Mouse (Mus musculus) forelimb bud, embryonic 11.5 days (tissue): Measurements from ENCODE around the gene Wbp2.
"Not testable (repeated sequence)": the region's sequence is repeated elsewhere in the genome, so short reads cannot be mapped to it uniquely, and the experiment has no call there.

Source experiments
- DNase-seq: peaks from one replicate; pipeline ENCODE4 v3.0.0-alpha.2; 2012; ENCODE audit warnings: low read depth, low spot score

Gene Wbp2

GRCm38 (mm10) chr11:116086258-116087193 lies at the start of gene Wbp2:
Gene Wbp2 (minus strand): TSS chr11:116086995.
- peak; percentile 99 for DNase-seq

GRCm38 (mm10) chr11:116134171-116134570 lies 47.4 kb upstream of the Wbp2 start:
- DNase-seq, result no peak

- DNase-seq, result no peak
Observed at GRCm38 (mm10) chr11:116133497-116133896, 46.7 kb upstream of the Wbp2 start.

GRCm38 (mm10) chr11:116132366-116133333 lies 45.9 kb upstream of the Wbp2 start:
- no peak for DNase-seq

GRCm38 (mm10) chr11:116131349-116132170 lies 44.8 kb upstream of the Wbp2 start:
- no peak for DNase-seq

GRCm38 (mm10) chr11:116130488-116131205 lies 43.9 kb upstream of the Wbp2 start, which contains the start of gene Trim65:
Gene Trim65 (minus strand): TSS chr11:116131128.
- DNase-seq, result peak; percentile 84

GRCm38 (mm10) chr11:116129993-116130487 lies 43.2 kb upstream of the Wbp2 start:
- DNase-seq, result no peak

- no peak for DNase-seq
Observed at GRCm38 (mm10) chr11:116129091-116129790, 42.4 kb upstream of the Wbp2 start.

GRCm38 (mm10) chr11:116127986-116128385 lies 41.2 kb upstream of the Wbp2 start:
- no peak for DNase-seq

- DNase-seq, result peak; percentile 74
Observed at GRCm38 (mm10) chr11:116127156-116127980, 40.6 kb upstream of the Wbp2 start, which contains the start of gene Trim47. Gene Trim47 (minus strand): TSS chr11:116127210.

GRCm38 (mm10) chr11:116126261-116126660 lies 39.5 kb upstream of the Wbp2 start:
- no peak for DNase-seq

GRCm38 (mm10) chr11:116121731-116122245 lies 35.0 kb upstream of the Wbp2 start:
- not testable (repeated sequence) for DNase-seq

- DNase-seq, result no peak
Observed at GRCm38 (mm10) chr11:116117819-116118218, 31.0 kb upstream of the Wbp2 start.

GRCm38 (mm10) chr11:116117241-116117640 lies 30.4 kb upstream of the Wbp2 start:
- no peak for DNase-seq

- DNase-seq, result no peak
Observed at GRCm38 (mm10) chr11:116111611-116112203, 24.9 kb upstream of the Wbp2 start.

- DNase-seq, result no peak
Observed at GRCm38 (mm10) chr11:116111067-116111466, 24.3 kb upstream of the Wbp2 start.

GRCm38 (mm10) chr11:116110540-116110939 lies 23.7 kb upstream of the Wbp2 start:
- DNase-seq, result no peak

- DNase-seq, result no peak
Observed at GRCm38 (mm10) chr11:116110131-116110530, 23.3 kb upstream of the Wbp2 start.
